Mouse (Mus musculus) CH12.LX (cell line): ENCODE measurements around the gene Psenen. TPM values are rescaled to one million over a fixed set of nuclear protein-coding genes. Genes with fewer than 3 reads are reported as not detected.

Experiments used
- DNase-seq: peaks from one replicate; pipeline ENCODE4 v3.0.0-alpha.2; 2013; ENCODE audit errors: extremely low read depth
- H3K27ac ChIP-seq: 2 replicates; pipeline ENCODE4 v1.5.1; 2012; ENCODE audit warnings: low read depth, mild to moderate bottlenecking, control low read depth, moderate library complexity; ENCODE audit not compliant: insufficient read depth
- H3K27me3 ChIP-seq: replicated peaks from 2 replicates; pipeline ENCODE3; 2012; ENCODE audit warnings: inconsistent platforms
- H3K36me3 ChIP-seq, 2 experiments: replicated peaks in 1 of 2; 2 replicates each; pipeline versions ENCODE3 to v1.6.1; 2012; ENCODE audit warnings: inconsistent platforms in 1 of 2, low read length in 1 of 2, mild to moderate bottlenecking in 1 of 2, mixed read lengths in 1 of 2, moderate library complexity in 1 of 2; ENCODE audit not compliant: control insufficient read depth in 1 of 2, insufficient read depth in 1 of 2
- H3K4me1 ChIP-seq, 2 experiments: 2 replicates each; pipeline ENCODE4 v1.6.1; 2012; ENCODE audit warnings: inconsistent platforms in 1 of 2, moderate library complexity in 1 of 2; ENCODE audit not compliant: insufficient read depth in 2 of 2, control insufficient read depth in 1 of 2
- H3K4me2 ChIP-seq: 2 replicates; pipeline ENCODE4 v1.6.1; 2012; ENCODE audit warnings: low read depth, mild to moderate bottlenecking, control low read depth; ENCODE audit not compliant: poor library complexity, insufficient read depth, severe bottlenecking
- H3K4me3 ChIP-seq, 3 experiments: fragments of 150-350 bp in 1 of 3; sonication (generic) in 1 of 3; replicated peaks in 1 of 3; 2 replicates each; pipeline versions ENCODE3 to v1.5.1; 2011 to 2012; ENCODE audit warnings: low read depth in 2 of 3, low read length in 2 of 3, mild to moderate bottlenecking in 2 of 3, moderate library complexity in 2 of 3, control low read depth in 1 of 3, improper control_type of control experiment in 1 of 3, inconsistent platforms in 1 of 3, mixed read lengths in 1 of 3; ENCODE audit not compliant: poor library complexity in 1 of 3
- H3K79me2 ChIP-seq: replicated peaks from 2 replicates; pipeline ENCODE4 v1.6.1; 2012; ENCODE audit warnings: mild to moderate bottlenecking, moderate library complexity; ENCODE audit not compliant: control insufficient read depth, poor library complexity, insufficient read depth, severe bottlenecking; ENCODE audit errors: extremely low read depth
- H3K9ac ChIP-seq: 2 replicates; pipeline ENCODE4 v1.6.1; 2012; ENCODE audit warnings: low read depth, mild to moderate bottlenecking, control low read depth, moderate library complexity; ENCODE audit not compliant: insufficient read depth
- H3K9me3 ChIP-seq: replicated peaks from 2 replicates; pipeline ENCODE3; 2012; ENCODE audit warnings: low read length, inconsistent platforms, mixed read lengths
- BHLHE40 ChIP-seq: IDR thresholded peaks from 2 replicates; pipeline ENCODE4 v1.6.1; 2011; ENCODE audit warnings: mild to moderate bottlenecking, low read depth, low read length, improper control_type of control experiment
- CHD1 ChIP-seq: IDR thresholded peaks from 2 replicates; pipeline ENCODE4 v1.6.1; 2012; ENCODE audit warnings: low read depth, low read length, improper control_type of control experiment, inconsistent platforms
- CTCF ChIP-seq, 2 experiments: IDR thresholded peaks in 1 of 2; conservative IDR thresholded peaks in 1 of 2; 2 replicates each; pipeline ENCODE4 v1.5.1; 2011 to 2012; ENCODE audit warnings: low read depth in 2 of 2, low read length in 2 of 2, improper control_type of control experiment in 1 of 2, inconsistent platforms in 1 of 2, mild to moderate bottlenecking in 1 of 2, moderate library complexity in 1 of 2
- EP300 ChIP-seq: IDR thresholded peaks from 2 replicates; pipeline ENCODE4 v1.6.1; 2011; ENCODE audit warnings: low read length, improper control_type of control experiment
- GABPA ChIP-seq: IDR thresholded peaks from 2 replicates; pipeline ENCODE4 v1.6.1; 2012; ENCODE audit warnings: low read depth, low read length, improper control_type of control experiment, inconsistent platforms; ENCODE audit not compliant: insufficient replicate concordance
- HCFC1 ChIP-seq: IDR thresholded peaks from 2 replicates; pipeline ENCODE4 v1.6.1; 2012; ENCODE audit warnings: low read depth, mild to moderate bottlenecking, inconsistent platforms, low read length, improper control_type of control experiment
- JUN ChIP-seq: IDR thresholded peaks from 2 replicates; pipeline ENCODE4 v1.6.1; 2011; ENCODE audit warnings: low read depth, mild to moderate bottlenecking, low read length, improper control_type of control experiment, moderate library complexity; ENCODE audit not compliant: insufficient read depth
- MAFK ChIP-seq: IDR thresholded peaks from 2 replicates; pipeline ENCODE4 v1.6.1; 2011; ENCODE audit warnings: low read length, improper control_type of control experiment; ENCODE audit not compliant: insufficient replicate concordance
- MAX ChIP-seq: IDR thresholded peaks from 2 replicates; pipeline ENCODE4 v1.6.1; 2011; ENCODE audit warnings: low read length, improper control_type of control experiment
- MAZ ChIP-seq: IDR thresholded peaks from 2 replicates; pipeline ENCODE4 v1.6.1; 2012; ENCODE audit warnings: low read depth, mild to moderate bottlenecking, inconsistent platforms, low read length, improper control_type of control experiment, moderate library complexity
- MEF2A ChIP-seq: IDR thresholded peaks from 2 replicates; pipeline ENCODE4 v1.6.1; 2014; ENCODE audit warnings: low read depth, mild to moderate bottlenecking, inconsistent platforms, low read length, improper control_type of control experiment, borderline replicate concordance
- MXI1 ChIP-seq: IDR thresholded peaks from 2 replicates; pipeline ENCODE4 v1.6.1; 2011; ENCODE audit warnings: mild to moderate bottlenecking, low read depth, low read length, improper control_type of control experiment
- MYC ChIP-seq: IDR thresholded peaks from 2 replicates; pipeline ENCODE4 v1.6.1; 2011; ENCODE audit warnings: low read depth, mild to moderate bottlenecking, improper control_type of control experiment, low read length
- NELFE ChIP-seq: IDR thresholded peaks from 2 replicates; pipeline ENCODE4 v1.6.1; 2011; ENCODE audit warnings: low read depth, low read length, improper control_type of control experiment
- POLR2AphosphoS2 ChIP-seq: IDR thresholded peaks from 2 replicates; pipeline ENCODE4 v1.6.1; 2011; ENCODE audit warnings: low read depth, low read length, improper control_type of control experiment
- RAD21 ChIP-seq: IDR thresholded peaks from 2 replicates; pipeline ENCODE4 v1.6.1; 2011; ENCODE audit warnings: low read depth, mild to moderate bottlenecking, low read length, improper control_type of control experiment, moderate library complexity
- RCOR1 ChIP-seq: conservative IDR thresholded peaks from 2 replicates; pipeline ENCODE4 v1.6.1; 2012; ENCODE audit warnings: low read depth, mild to moderate bottlenecking, inconsistent platforms, low read length, improper control_type of control experiment
- TBP ChIP-seq: conservative IDR thresholded peaks from 2 replicates; pipeline ENCODE4 v1.6.1; 2011; ENCODE audit warnings: low read depth, low read length, improper control_type of control experiment
- USF2 ChIP-seq: conservative IDR thresholded peaks from 2 replicates; pipeline ENCODE4 v1.6.1; 2011; ENCODE audit warnings: low read depth, low read length, improper control_type of control experiment
- ZC3H11A ChIP-seq: IDR thresholded peaks from 2 replicates; pipeline ENCODE4 v1.6.1; 2012; ENCODE audit warnings: low read depth, mild to moderate bottlenecking, inconsistent platforms, low read length, improper control_type of control experiment
- ZKSCAN1 ChIP-seq: IDR thresholded peaks from 2 replicates; pipeline ENCODE4 v1.6.1; 2012; ENCODE audit warnings: low read depth, inconsistent platforms, low read length, improper control_type of control experiment, borderline replicate concordance
- ZMIZ1 ChIP-seq: IDR thresholded peaks from 2 replicates; pipeline ENCODE4 v1.6.1; 2012; ENCODE audit warnings: low read depth, mild to moderate bottlenecking, inconsistent platforms, low read length, improper control_type of control experiment
- ZNF384 ChIP-seq: IDR thresholded peaks from 2 replicates; pipeline ENCODE4 v1.6.1; 2012; ENCODE audit warnings: low read depth, low read length, improper control_type of control experiment, inconsistent platforms
- dilution Hi-C: fragments of 300-500 bp; cut with MboI; formaldehyde crosslinking; loops from 2 replicates; pipeline ENCODE4 v1.14.3; 2020; ENCODE audit warnings: low sequenced_read_pairs; ENCODE audit not compliant: extremely low pct_unique_long_range_greater_than_20kb, extremely low pct_ligation_motif_present
- in situ Hi-C: fragments of 300-500 bp; cut with MboI; formaldehyde crosslinking; loops from 3 replicates; pipeline ENCODE4 v1.14.3; 2019; ENCODE audit warnings: low sequenced_read_pairs, low pct_ligation_motif_present, low pct_unique_long_range_greater_than_20kb, mixed read lengths
- polyA plus RNA-seq: library from polyadenylated mRNA; unstranded; fragments of >175 nt; gene quantifications from 2 replicates; pipeline ENCODE4 v1.2.1, GENCODE M21; 2012; ENCODE audit warnings: low read depth; ENCODE audit not compliant: insufficient read length
- total RNA-seq, 2 experiments: library from RNA; depleted of rRNA; stranded (reverse); fragments of 300-350 nt in 1 of 2; fragments of >200 nt in 1 of 2; gene quantifications; 2 replicates each; pipeline ENCODE4 v1.2.3; 2012 to 2014

Psenen gene
- total and polyA plus RNA-seq, 3 experiments = 55.2 to 121 (median 92.7) TPM

DNA sequence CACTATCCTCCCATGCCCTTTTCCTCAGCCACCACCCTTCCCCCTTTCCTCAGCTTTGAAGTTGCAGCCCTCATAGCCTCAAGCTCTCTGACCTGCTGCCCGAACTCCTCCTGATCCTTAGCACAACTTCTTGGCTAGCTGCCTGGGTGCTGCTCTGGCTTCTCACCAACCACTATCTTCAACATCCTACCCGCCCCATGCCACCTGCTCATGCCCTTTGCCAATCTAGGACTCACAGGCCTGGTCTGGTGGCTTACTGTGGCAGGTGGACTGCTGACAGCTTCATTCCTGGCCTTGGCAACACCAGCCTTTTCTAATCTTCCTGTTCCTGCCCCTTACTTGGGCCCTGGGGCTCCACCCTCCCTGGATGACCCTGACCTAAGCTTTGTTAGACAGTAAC is 9.5 kb upstream of the Psenen start:
- no peak overlapping the region for H3K27ac ChIP-seq
- H3K27me3 ChIP-seq = no peaks in the 10 kb centered on the region
- H3K9me3 ChIP-seq = no peaks in the 10 kb centered on the region
- DNase-seq = no peak
- H3K4me2 ChIP-seq = no peak overlapping the region
- TF ChIP-seq MAFK = no peak
- TF ChIP-seq USF2 = no peak
- no peak for TF ChIP-seq MYC
- TF ChIP-seq MAZ = no peak
- TF ChIP-seq POLR2AphosphoS2 = no peak
- TF ChIP-seq ZC3H11A = no peak
- TF ChIP-seq ZKSCAN1 = no peak
- no peak overlapping the region for H3K9ac ChIP-seq
- in situ Hi-C loops (no loop called here), dilution Hi-C loops (no loop called here)
- peaks cover 93 to 100% of the 10 kb centered on the region in 2 experiments for H3K36me3 ChIP-seq
- H3K79me2 ChIP-seq = no peaks in the 10 kb centered on the region
- no peak overlapping the region for H3K4me3 ChIP-seq
- no peaks in the 10 kb centered on the region for H3K4me1 ChIP-seq

DNA sequence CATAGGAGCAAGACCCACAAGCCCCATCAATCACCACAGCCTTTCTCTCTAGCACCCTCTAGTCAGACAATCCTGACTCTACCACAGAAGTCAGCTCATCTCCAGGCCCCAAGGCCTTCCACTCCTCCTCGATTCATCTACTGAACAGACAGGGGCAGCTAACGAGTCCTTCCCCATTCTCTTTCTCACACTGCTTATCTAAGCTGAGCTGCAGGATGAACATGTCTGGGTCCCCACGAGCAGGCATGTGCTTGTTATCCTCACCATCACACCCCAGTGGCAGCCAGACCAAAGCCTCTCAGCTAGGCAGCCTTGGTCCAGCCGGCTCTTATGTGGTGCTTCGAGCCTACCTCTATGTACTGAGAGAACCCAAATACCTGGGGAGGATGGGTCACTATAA is 9.0 kb upstream of the Psenen start:
- Histone ChIP-seq H3K27ac (no peak overlapping the region), H3K4me1 (no peaks in the 10 kb centered on the region), H3K4me3 (no peak overlapping the region), H3K9me3 (no peaks in the 10 kb centered on the region), H3K4me2 (no peak overlapping the region), H3K79me2 (no peaks in the 10 kb centered on the region), H3K27me3 (no peaks in the 10 kb centered on the region), H3K36me3 (peaks cover 90 to 98% of the 10 kb centered on the region in 2 experiments), H3K9ac (no peak overlapping the region)
- DNase-seq = no peak
- TF ChIP-seq RCOR1 = no peak
- no peak for TF ChIP-seq ZMIZ1
- no peak for TF ChIP-seq CHD1
- TF ChIP-seq NELFE = no peak
- TF ChIP-seq JUN = no peak
- TF ChIP-seq MEF2A = no peak
- no peak for TF ChIP-seq MXI1
- TF ChIP-seq POLR2AphosphoS2 = no peak
- TF ChIP-seq USF2 = no peak
- no peak for TF ChIP-seq MYC
- TF ChIP-seq CTCF (conservative IDR thresholded peaks at IDR 0.05 in 1 of 2, IDR thresholded peaks at IDR 0.05 in 1 of 2; ENCODE audit: low read depth in 2 of 2, low read length in 2 of 2) = no peak
- no peak for TF ChIP-seq ZC3H11A
- no peak for TF ChIP-seq ZNF384
- TF ChIP-seq MAX = no peak
- no peak for TF ChIP-seq HCFC1
- no peak for TF ChIP-seq EP300
- no peak for TF ChIP-seq BHLHE40
- no peak for TF ChIP-seq TBP
- no peak for TF ChIP-seq GABPA
- no peak for TF ChIP-seq RAD21
- in situ Hi-C loops = no loop called here
- dilution Hi-C loops = no loop called here
